Mouse (Mus musculus): ENCODE data around the gene Nrxn2. TPM values are rescaled to one million over a fixed set of nuclear protein-coding genes. Genes with fewer than 3 reads are reported as not detected.

Nrxn2 gene
- polyA plus RNA-seq, 1 experiment = 0.09 TPM

DNA sequence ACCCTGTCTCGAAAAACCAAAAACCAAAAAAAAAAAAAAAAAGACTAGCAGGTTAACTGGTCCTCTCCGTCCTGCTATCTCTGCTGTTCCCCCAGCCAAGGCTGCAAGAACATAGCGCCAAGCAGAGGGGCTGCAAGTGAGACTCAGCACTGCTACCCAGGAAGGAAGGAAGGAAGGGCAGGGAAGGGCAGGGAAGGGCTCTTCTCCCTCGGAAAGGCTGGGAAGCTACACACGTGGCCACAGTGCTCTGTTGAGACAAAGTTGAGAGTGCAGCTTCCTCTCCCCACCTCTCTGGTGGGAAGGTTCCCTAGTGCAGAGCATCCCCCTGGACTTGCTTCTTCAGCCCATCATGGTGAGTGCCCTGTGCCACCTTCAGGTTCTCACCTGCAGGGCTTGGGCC, 53.1 kb downstream of the Nrxn2 start:
- no peak for TF ChIP-seq CEBPB (IDR thresholded peaks at IDR 0.05; ENCODE audit: low read depth)
- no peak for TF ChIP-seq MYOD1 (IDR thresholded peaks at IDR 0.05; ENCODE audit: control insufficient read depth, insufficient read length, low read depth)
- no peak for TF ChIP-seq FOSL1 (IDR thresholded peaks at IDR 0.05; ENCODE audit: insufficient read depth, low read length, poor library complexity, severe bottlenecking)
- TF ChIP-seq USF1 (IDR thresholded peaks at IDR 0.05; ENCODE audit: low read depth) = no peak
- no peak for TF ChIP-seq MAX (IDR thresholded peaks at IDR 0.05)
- no peak for TF ChIP-seq CTCF (IDR thresholded peaks at IDR 0.05; ENCODE audit: control insufficient read depth, insufficient read depth, insufficient read length)
- no peak for TF ChIP-seq MYOG (IDR thresholded peaks at IDR 0.05; ENCODE audit: control insufficient read depth, extremely low read depth, insufficient read length)
- no peaks in the 10 kb centered on the region for H3K36me3 ChIP-seq (ENCODE audit: control insufficient read depth, insufficient read depth)
- H3K27me3 ChIP-seq (ENCODE audit: control insufficient read depth, insufficient read depth, insufficient read length) = peaks cover 80% of the 10 kb centered on the region
- no peaks in the 10 kb centered on the region for H3K79me2 ChIP-seq (ENCODE audit: control insufficient read depth, insufficient read depth)
- no peak overlapping the region for H3K4me3 ChIP-seq (ENCODE audit: insufficient read depth, poor library complexity, severe bottlenecking)
- H3K79me3 ChIP-seq (ENCODE audit: low read depth) = no peaks in the 10 kb centered on the region
- no peak overlapping the region for H3ac ChIP-seq (ENCODE audit: control insufficient read depth, insufficient read length, low read depth)

DNA sequence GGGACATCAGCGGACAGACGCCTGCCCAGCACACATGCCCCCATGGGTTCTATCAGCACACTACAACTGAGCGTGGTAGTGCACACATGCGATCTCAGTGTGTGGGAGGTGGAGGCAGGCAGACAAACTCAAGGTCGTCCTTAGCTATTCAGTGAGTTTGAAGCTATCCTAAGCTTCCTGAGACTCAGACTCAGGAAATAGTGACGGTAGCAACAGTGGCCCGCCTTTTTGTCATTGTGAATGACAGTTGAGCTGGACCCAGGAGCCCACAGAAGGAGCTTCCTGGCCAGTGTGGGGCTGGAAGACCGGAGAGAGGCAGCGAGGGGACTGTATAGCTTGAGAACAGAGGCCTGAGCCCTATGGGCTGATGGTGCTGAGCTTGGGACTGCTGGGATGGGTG, 54.3 kb downstream of the Nrxn2 start:
- H3K4me3 ChIP-seq (ENCODE audit: insufficient read depth, poor library complexity, severe bottlenecking) = no peak overlapping the region
- TF ChIP-seq MYOG (IDR thresholded peaks at IDR 0.05; ENCODE audit: control insufficient read depth, extremely low read depth, insufficient read length) (no peak), FOSL1 (IDR thresholded peaks at IDR 0.05; ENCODE audit: insufficient read depth, low read length, poor library complexity, severe bottlenecking) (no peak), USF1 (IDR thresholded peaks at IDR 0.05; ENCODE audit: low read depth) (no peak), CEBPB (IDR thresholded peaks at IDR 0.05; ENCODE audit: low read depth) (no peak), CTCF (IDR thresholded peaks at IDR 0.05; ENCODE audit: control insufficient read depth, insufficient read depth, insufficient read length) (no peak), MYOD1 (IDR thresholded peaks at IDR 0.05; ENCODE audit: control insufficient read depth, insufficient read length, low read depth) (no peak), MAX (IDR thresholded peaks at IDR 0.05) (no peak)
- H3K79me3 ChIP-seq (ENCODE audit: low read depth) = no peaks in the 10 kb centered on the region
- H3K27me3 ChIP-seq (ENCODE audit: control insufficient read depth, insufficient read depth, insufficient read length) = peaks cover 83% of the 10 kb centered on the region
- no peak overlapping the region for H3ac ChIP-seq (ENCODE audit: control insufficient read depth, insufficient read length, low read depth)
- H3K79me2 ChIP-seq (ENCODE audit: control insufficient read depth, insufficient read depth) = no peaks in the 10 kb centered on the region
- no peaks in the 10 kb centered on the region for H3K36me3 ChIP-seq (ENCODE audit: control insufficient read depth, insufficient read depth)

DNA sequence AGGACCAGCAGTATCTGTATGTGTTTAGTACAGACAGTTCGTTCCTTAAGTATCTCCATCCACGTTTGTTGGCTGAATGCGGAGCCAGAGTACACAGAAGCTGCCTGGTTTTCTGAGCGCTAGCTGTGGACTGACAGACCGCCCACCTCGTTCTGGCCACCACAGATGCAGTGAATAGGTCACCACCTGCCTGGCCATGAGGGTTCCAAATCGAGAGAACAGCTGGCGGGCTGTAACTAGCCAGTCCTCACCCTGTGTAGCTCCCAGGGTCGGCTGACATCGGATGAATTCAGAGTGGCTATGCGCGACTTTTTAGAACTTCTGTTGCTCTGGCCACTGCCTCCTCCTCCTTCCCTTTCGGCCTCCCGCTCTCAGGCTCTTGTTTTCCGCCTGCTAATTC, 56.2 kb downstream of the Nrxn2 start:
- Histone ChIP-seq H3K79me2 (ENCODE audit: control insufficient read depth, insufficient read depth) (no peaks in the 10 kb centered on the region), H3K36me3 (ENCODE audit: control insufficient read depth, insufficient read depth) (no peaks in the 10 kb centered on the region), H3K4me3 (ENCODE audit: insufficient read depth, poor library complexity, severe bottlenecking) (no peak overlapping the region), H3K27me3 (ENCODE audit: control insufficient read depth, insufficient read depth, insufficient read length) (peaks cover 83% of the 10 kb centered on the region), H3ac (ENCODE audit: control insufficient read depth, insufficient read length, low read depth) (no peak overlapping the region), H3K79me3 (ENCODE audit: low read depth) (no peaks in the 10 kb centered on the region)
- TF ChIP-seq CTCF (IDR thresholded peaks at IDR 0.05; ENCODE audit: control insufficient read depth, insufficient read depth, insufficient read length) = no peak
- no peak for TF ChIP-seq MYOG (IDR thresholded peaks at IDR 0.05; ENCODE audit: control insufficient read depth, extremely low read depth, insufficient read length)
- no peak for TF ChIP-seq CEBPB (IDR thresholded peaks at IDR 0.05; ENCODE audit: low read depth)
- no peak for TF ChIP-seq FOSL1 (IDR thresholded peaks at IDR 0.05; ENCODE audit: insufficient read depth, low read length, poor library complexity, severe bottlenecking)
- no peak for TF ChIP-seq MAX (IDR thresholded peaks at IDR 0.05)
- no peak for TF ChIP-seq MYOD1 (IDR thresholded peaks at IDR 0.05; ENCODE audit: control insufficient read depth, insufficient read length, low read depth)
- TF ChIP-seq USF1 (IDR thresholded peaks at IDR 0.05; ENCODE audit: low read depth) = no peak

DNA sequence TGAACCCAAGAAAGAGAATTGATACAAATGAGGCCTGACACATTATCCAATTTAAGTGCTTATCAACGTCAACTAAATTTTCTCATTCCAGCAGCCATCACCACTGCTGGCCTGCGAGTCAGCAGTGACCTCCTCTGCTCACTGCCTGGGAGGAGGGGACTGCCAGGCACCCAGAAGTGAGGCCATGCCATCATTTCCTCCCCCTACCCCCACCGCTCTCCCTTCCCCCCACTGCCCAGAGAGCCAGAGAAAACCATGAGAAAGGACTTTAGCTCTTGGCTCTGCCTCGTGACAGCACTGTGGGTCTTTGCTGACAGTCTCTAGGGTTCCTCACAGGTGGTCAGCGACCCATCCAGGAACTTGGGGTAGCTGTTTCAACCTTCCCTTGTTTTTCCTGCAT, 56.6 kb downstream of the Nrxn2 start:
- no peak for TF ChIP-seq CEBPB (IDR thresholded peaks at IDR 0.05; ENCODE audit: low read depth)
- no peak for TF ChIP-seq MYOG (IDR thresholded peaks at IDR 0.05; ENCODE audit: control insufficient read depth, extremely low read depth, insufficient read length)
- no peak for TF ChIP-seq FOSL1 (IDR thresholded peaks at IDR 0.05; ENCODE audit: insufficient read depth, low read length, poor library complexity, severe bottlenecking)
- TF ChIP-seq CTCF (IDR thresholded peaks at IDR 0.05; ENCODE audit: control insufficient read depth, insufficient read depth, insufficient read length) = no peak
- TF ChIP-seq MAX (IDR thresholded peaks at IDR 0.05) = no peak
- no peak for TF ChIP-seq USF1 (IDR thresholded peaks at IDR 0.05; ENCODE audit: low read depth)
- no peak for TF ChIP-seq MYOD1 (IDR thresholded peaks at IDR 0.05; ENCODE audit: control insufficient read depth, insufficient read length, low read depth)
- H3ac ChIP-seq (ENCODE audit: control insufficient read depth, insufficient read length, low read depth) = no peak overlapping the region
- H3K36me3 ChIP-seq (ENCODE audit: control insufficient read depth, insufficient read depth) = no peaks in the 10 kb centered on the region
- no peak overlapping the region for H3K4me3 ChIP-seq (ENCODE audit: insufficient read depth, poor library complexity, severe bottlenecking)
- H3K27me3 ChIP-seq (ENCODE audit: control insufficient read depth, insufficient read depth, insufficient read length) = peaks cover 83% of the 10 kb centered on the region
- H3K79me3 ChIP-seq (ENCODE audit: low read depth) = no peaks in the 10 kb centered on the region
- no peaks in the 10 kb centered on the region for H3K79me2 ChIP-seq (ENCODE audit: control insufficient read depth, insufficient read depth)

DNA sequence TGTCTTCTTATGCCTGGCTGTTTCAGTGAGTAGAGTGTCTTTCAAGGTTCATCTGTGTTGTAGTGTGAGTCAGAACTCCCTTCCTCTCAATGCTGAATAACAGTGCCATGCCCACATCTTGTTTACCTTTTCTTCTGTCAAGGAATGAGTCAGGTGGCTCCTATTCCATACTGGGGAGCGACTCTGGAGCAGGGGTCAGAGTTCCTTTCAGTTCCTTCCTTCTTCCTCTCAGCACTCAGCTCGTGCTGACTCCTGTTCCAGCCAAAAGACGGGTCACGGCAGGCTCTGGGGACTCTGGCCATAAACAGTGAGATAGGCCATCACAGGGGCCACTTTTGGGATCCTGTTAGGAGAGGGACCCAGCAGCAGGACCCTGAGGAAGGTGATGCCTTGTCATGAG, 58.5 kb downstream of the Nrxn2 start:
- peaks cover 86% of the 10 kb centered on the region for H3K27me3 ChIP-seq (ENCODE audit: control insufficient read depth, insufficient read depth, insufficient read length)
- no peak for TF ChIP-seq FOSL1 (IDR thresholded peaks at IDR 0.05; ENCODE audit: insufficient read depth, low read length, poor library complexity, severe bottlenecking)
- no peak for TF ChIP-seq CEBPB (IDR thresholded peaks at IDR 0.05; ENCODE audit: low read depth)
- TF ChIP-seq MYOG (IDR thresholded peaks at IDR 0.05; ENCODE audit: control insufficient read depth, extremely low read depth, insufficient read length) = no peak
- TF ChIP-seq MAX (IDR thresholded peaks at IDR 0.05) = no peak
- TF ChIP-seq USF1 (IDR thresholded peaks at IDR 0.05; ENCODE audit: low read depth) = no peak

GRCm38 (mm10) chr19:6478566-6478965, 60.0 kb downstream of the Nrxn2 start:
- H3K79me3 ChIP-seq (ENCODE audit: low read depth) = no peaks in the 10 kb centered on the region
- H3K79me2 ChIP-seq (ENCODE audit: control insufficient read depth, insufficient read depth) = no peaks in the 10 kb centered on the region
- no peaks in the 10 kb centered on the region for H3K36me3 ChIP-seq (ENCODE audit: control insufficient read depth, insufficient read depth)
- no peak for TF ChIP-seq USF1 (IDR thresholded peaks at IDR 0.05; ENCODE audit: low read depth)
- no peak for TF ChIP-seq MYOD1 (IDR thresholded peaks at IDR 0.05; ENCODE audit: control insufficient read depth, insufficient read length, low read depth)
- no peak for TF ChIP-seq MAX (IDR thresholded peaks at IDR 0.05)
- TF ChIP-seq FOSL1 (IDR thresholded peaks at IDR 0.05; ENCODE audit: insufficient read depth, low read length, poor library complexity, severe bottlenecking) = no peak
- H3ac ChIP-seq (ENCODE audit: control insufficient read depth, insufficient read length, low read depth) = no peak overlapping the region
- no peak overlapping the region for H3K4me3 ChIP-seq (ENCODE audit: insufficient read depth, poor library complexity, severe bottlenecking)
- H3K27me3 ChIP-seq (ENCODE audit: control insufficient read depth, insufficient read depth, insufficient read length) = peaks cover 86% of the 10 kb centered on the region

More for the DNA sequence above, 58.5 kb downstream of the Nrxn2 start:
- Histone ChIP-seq H3K79me2 (ENCODE audit: control insufficient read depth, insufficient read depth) (no peaks in the 10 kb centered on the region), H3ac (ENCODE audit: control insufficient read depth, insufficient read length, low read depth) (no peak overlapping the region), H3K36me3 (ENCODE audit: control insufficient read depth, insufficient read depth) (no peaks in the 10 kb centered on the region), H3K4me3 (ENCODE audit: insufficient read depth, poor library complexity, severe bottlenecking) (no peak overlapping the region), H3K79me3 (ENCODE audit: low read depth) (no peaks in the 10 kb centered on the region)
